Mouse (Mus musculus) kidney, postnatal 0 days (tissue): ENCODE measurements around the gene Gm45713. TPM values are rescaled to one million over a fixed set of nuclear protein-coding genes. Genes with fewer than 3 reads are reported as not detected.
A peak's percentile ranks its signal among the peaks of the same experiment; 100 is the strongest.
"Not testable (repeated sequence)": the region's sequence is repeated elsewhere in the genome, so short reads cannot be mapped to it uniquely, and the experiment has no call there.

Source experiments
- ATAC-seq: fragments of 200-750 bp; cut with Nextera tagmentation; replicated peaks from 2 replicates; pipeline ENCODE4 v1.8.0; 2017; ENCODE audit warnings: low read depth, moderate number of reproducible peaks, moderate TSS enrichment, moderate library complexity; ENCODE audit not compliant: low FRiP score
- DNase-seq: peaks from one replicate; pipeline ENCODE4 v3.0.0-alpha.2; 2016; ENCODE audit warnings: low spot score
- H3K27ac ChIP-seq: fragments of 300-500 bp; sonication (generic); 2 replicates; pipeline ENCODE4 v1.5.1; 2014; ENCODE audit warnings: mild to moderate bottlenecking
- H3K27me3 ChIP-seq: fragments of 300-500 bp; sonication (generic); 2 replicates; pipeline ENCODE4 v1.6.1; 2014; ENCODE audit warnings: low read length, mixed read lengths; ENCODE audit not compliant: insufficient read depth
- H3K36me3 ChIP-seq: fragments of 300-500 bp; sonication (generic); 2 replicates; pipeline ENCODE4 v1.6.1; 2014; ENCODE audit warnings: low read length, mixed read lengths; ENCODE audit not compliant: insufficient read depth
- H3K4me1 ChIP-seq: fragments of 300-500 bp; sonication (generic); replicated peaks from 2 replicates; pipeline ENCODE4 v1.6.1; 2014; ENCODE audit warnings: antibody characterized with exemption, low read length, mixed read lengths; ENCODE audit not compliant: insufficient read depth
- H3K4me2 ChIP-seq: fragments of 300-500 bp; sonication (generic); 2 replicates; pipeline ENCODE4 v1.6.1; 2014; ENCODE audit warnings: mild to moderate bottlenecking, low read length, moderate library complexity, mixed read lengths
- H3K4me3 ChIP-seq: fragments of 300-500 bp; sonication (generic); replicated peaks from 2 replicates; pipeline ENCODE4 v1.5.1; 2014; ENCODE audit warnings: low read depth, low read length
- H3K9ac ChIP-seq: fragments of 300-500 bp; sonication (generic); 2 replicates; pipeline ENCODE4 v1.6.1; 2014; ENCODE audit warnings: low read depth, low read length
- H3K9me3 ChIP-seq: fragments of 300-500 bp; sonication (generic); replicated peaks from 2 replicates; pipeline ENCODE4 v1.6.1; 2016; ENCODE audit warnings: low read length, inconsistent platforms, mixed read lengths
- CTCF ChIP-seq: IDR thresholded peaks from 2 replicates; pipeline ENCODE4 v1.5.1; 2016; ENCODE audit warnings: antibody characterized with exemption, low read depth, mild to moderate bottlenecking, moderate library complexity
- whole genome bisulfite sequencing: fragments of 180-500 bp; shearing (Covaris S2); extraction: QIAGEN DNeasy Blood & Tissue Kit; methylation state at CpG from one replicate; pipeline ENCODE4 v1.1.7; 2014; 5-methylcytosine and 5-hydroxymethylcytosine counted together
- polyA plus RNA-seq: library from polyadenylated mRNA; unstranded; fragments of >200 nt; fragmentation: Nextera tagmentation; extraction: Ambion mirVana; gene quantifications from 2 replicates; pipeline ENCODE4 v1.2.1, GENCODE M21; 2015

Gm45713 gene
- polyA plus RNA-seq, 1 experiment from 2014 or later: 1.3 TPM

DNA sequence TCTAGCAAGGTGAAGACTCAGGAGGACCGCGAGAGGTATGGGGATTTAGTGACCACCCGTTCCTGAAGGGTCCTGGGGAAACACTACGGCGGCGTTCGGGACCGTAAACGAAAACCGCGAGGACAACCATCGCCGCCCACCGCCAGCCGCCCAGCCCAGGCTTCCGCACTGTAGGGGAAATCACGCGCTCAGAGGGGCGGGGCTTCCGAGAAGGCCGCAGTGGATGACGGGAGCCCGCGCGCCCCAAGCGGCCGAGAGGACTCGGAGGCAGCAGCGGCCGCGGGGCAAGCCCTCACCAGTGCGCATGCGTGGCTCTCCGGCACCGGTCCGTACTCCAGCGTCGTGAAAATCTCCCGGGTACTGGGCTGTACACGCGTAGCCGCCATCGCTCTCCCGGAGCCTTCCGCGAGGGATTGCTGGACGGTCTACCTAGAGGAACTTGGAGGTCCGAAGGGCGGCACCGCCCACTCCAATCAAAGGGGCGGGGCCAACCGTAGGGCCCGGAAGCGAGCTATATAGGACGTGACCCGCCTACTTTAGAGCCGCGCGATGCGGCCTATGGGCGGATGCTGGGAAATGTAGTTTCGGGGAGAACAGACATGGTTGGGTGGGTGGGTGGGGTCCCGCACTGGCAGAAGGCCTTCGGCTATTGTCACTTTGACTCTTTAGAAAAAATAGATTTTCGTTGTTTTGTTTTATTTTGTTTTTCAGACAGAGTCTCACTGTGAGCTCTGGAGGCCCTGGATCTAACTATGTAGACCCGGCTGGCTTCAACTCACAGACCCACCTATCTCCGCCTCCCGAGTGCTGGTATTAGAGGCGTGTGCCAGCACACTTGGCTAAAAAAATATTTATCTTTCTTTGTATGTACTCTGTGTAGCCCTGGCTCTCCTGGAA is 18.3 kb upstream of the Gm45713 start, which contains the start of the genes Pih1d1 and Aldh16a1:
Gene Pih1d1 (plus strand): TSS at position 208 of the 897 bp plus-strand sequence.
Gene Aldh16a1 (minus strand): TSS at position 489 of the 897 bp plus-strand sequence.
- DNase-seq (peak; percentile 97), ATAC-seq (peak; percentile 92)
- Histone ChIP-seq H3K4me3 (peak within 1 kb of the TSS; percentile 48), H3K4me1 (peaks cover 7% of the 10 kb centered on the region), H3K36me3 (peaks cover 10% of the 10 kb centered on the region; the same call in 1 of the 2 replicates), H3K9me3 (no peaks in the 10 kb centered on the region), H3K27ac (peak within 1 kb of the TSS; percentile 93), H3K9ac (peak within 1 kb of the TSS; percentile 66), H3K27me3 (no peaks in the 10 kb centered on the region), H3K4me2 (peak within 1 kb of the TSS; percentile 73)
- peak; percentile 70 for TF ChIP-seq CTCF
- WGBS: 3% methylated on average over 69 of the region's 69 CpGs

GRCm38 (mm10) chr7:45153586-45153985 is 17.6 kb upstream of the Gm45713 start:
- ATAC-seq: no peak
- peak overlapping the region; percentile 93 for H3K27ac ChIP-seq
- DNase-seq: no peak
- H3K9ac ChIP-seq: peak overlapping the region; percentile 66
- peak overlapping the region; percentile 48 for H3K4me3 ChIP-seq
- no peaks in the 10 kb centered on the region for H3K9me3 ChIP-seq
- 4% methylated on average over 5 of the region's 5 CpGs for WGBS
- H3K4me1 ChIP-seq: peaks cover 7% of the 10 kb centered on the region
- H3K27me3 ChIP-seq: no peaks in the 10 kb centered on the region
- no peak for TF ChIP-seq CTCF
- peaks cover 3% of the 10 kb centered on the region; the same call in 1 of the 2 replicates for H3K36me3 ChIP-seq
- H3K4me2 ChIP-seq: peak overlapping the region; percentile 73

DNA sequence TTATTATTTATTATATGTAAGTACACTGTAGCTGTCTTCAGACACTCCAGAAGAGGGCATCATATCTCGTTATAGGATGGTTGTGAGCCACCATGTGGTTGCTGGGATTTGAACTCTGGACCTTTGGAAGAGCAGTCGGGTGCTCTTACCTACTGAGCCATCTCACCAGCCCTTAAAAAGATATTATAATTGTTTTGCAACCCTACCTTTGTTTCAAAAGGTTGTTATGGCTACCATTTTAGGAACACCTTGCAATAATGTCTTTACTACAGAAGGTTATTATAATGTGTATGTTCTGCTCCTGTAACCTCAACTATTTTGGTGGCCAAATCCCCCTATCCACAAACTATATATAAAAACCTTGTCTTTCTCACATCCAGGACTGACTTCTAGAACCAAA is 17.0 kb upstream of the Gm45713 start:
- not testable (repeated sequence) for H3K27me3 ChIP-seq, H3K4me1 ChIP-seq, H3K36me3 ChIP-seq, H3K27ac ChIP-seq, H3K9me3 ChIP-seq, ATAC-seq, H3K4me3 ChIP-seq, DNase-seq, H3K9ac ChIP-seq
- peak overlapping the region; percentile 73 for H3K4me2 ChIP-seq
- 88% methylated on average over 2 of the region's 2 CpGs for WGBS

DNA sequence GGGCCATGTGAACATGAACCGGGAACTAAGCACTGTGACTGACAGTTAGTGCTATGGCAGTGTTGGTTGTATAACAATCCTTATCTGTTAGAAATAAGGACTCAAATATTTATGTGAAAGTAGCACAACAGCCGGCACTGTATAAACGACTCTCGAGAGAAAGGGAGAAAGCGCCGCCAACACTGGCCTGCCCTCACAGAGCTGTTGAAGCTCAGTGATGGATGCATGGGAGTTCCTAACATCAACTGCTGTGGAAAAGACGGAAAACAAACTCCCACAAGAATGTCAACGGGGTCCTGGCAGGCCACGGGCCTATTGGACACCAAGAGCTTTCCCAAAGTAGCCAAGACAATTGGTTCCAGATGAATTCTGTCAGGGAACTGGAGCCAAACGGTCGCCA is 15.3 kb upstream of the Gm45713 start:
- WGBS: 23% methylated on average over 11 of the region's 11 CpGs

DNA sequence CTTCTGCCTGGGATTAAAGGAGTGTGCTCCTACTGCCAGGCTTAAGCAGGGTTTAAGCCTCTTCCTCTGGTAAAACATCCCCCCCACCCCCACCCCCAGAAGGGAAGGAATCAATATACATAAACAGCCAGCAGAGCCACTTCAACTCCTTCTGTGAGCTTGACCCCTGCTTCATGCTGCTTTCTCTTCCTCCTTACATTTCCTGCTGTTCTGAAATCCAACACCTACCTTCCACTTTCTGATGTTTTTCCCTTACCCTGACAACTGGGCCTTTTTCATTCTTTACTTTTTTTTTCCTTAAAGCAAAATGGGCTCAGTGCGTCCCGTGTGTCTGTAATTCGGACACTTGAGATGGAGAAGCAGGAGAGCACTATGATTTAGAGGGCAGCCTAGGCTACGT is 14.3 kb upstream of the Gm45713 start:
- Histone ChIP-seq H3K9me3 (no peaks in the 10 kb centered on the region), H3K27ac (peak overlapping the region; percentile 80), H3K4me1 (peaks cover 11% of the 10 kb centered on the region), H3K4me3 (no peak overlapping the region), H3K9ac (no peak overlapping the region), H3K36me3 (peaks cover 14% of the 10 kb centered on the region; the same call in 1 of the 2 replicates), H3K27me3 (no peaks in the 10 kb centered on the region), H3K4me2 (no peak overlapping the region)
- ATAC-seq: no peak
- no peak for TF ChIP-seq CTCF
- DNase-seq: peak; percentile 51
- 29% methylated on average over 4 of the region's 4 CpGs for WGBS

More for the DNA sequence above, 15.3 kb upstream of the Gm45713 start:
- ATAC-seq (no peak), DNase-seq (peak; percentile 90)
- H3K4me1 ChIP-seq: peaks cover 11% of the 10 kb centered on the region
- peak overlapping the region; percentile 80 for H3K27ac ChIP-seq
- H3K36me3 ChIP-seq: 0 out of 2 replicates have a peak, but pooled peaks cover 5% of the 10 kb centered on the region
- H3K27me3 ChIP-seq: no peaks in the 10 kb centered on the region
- TF ChIP-seq CTCF: no peak
- no peaks in the 10 kb centered on the region for H3K9me3 ChIP-seq
- no peak overlapping the region for H3K9ac ChIP-seq
- H3K4me2 ChIP-seq: no peak overlapping the region
- H3K4me3 ChIP-seq: no peak overlapping the region

DNA sequence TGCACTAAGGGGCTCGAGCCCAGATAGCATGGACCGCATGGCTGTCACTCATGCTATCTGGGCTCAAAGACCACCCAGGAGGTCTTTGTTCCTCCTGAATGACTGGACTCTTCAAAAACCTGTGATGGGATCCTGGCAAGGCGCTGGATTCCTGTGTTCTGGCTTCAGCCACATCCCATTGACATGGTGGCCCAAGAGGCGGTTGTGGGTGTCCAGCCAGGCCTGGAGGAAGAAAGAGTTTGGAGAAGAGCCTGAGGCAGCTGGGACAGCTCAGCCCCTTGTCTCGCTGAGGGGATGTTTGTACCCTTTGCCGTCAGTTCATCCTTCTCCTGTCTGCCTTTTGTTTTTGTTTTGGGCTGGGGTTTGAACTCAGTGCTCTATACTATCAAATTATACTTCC is 13.5 kb upstream of the Gm45713 start:
- no peak for ATAC-seq

More for the DNA sequence above, 13.5 kb upstream of the Gm45713 start:
- TF ChIP-seq CTCF: no peak
- Histone ChIP-seq H3K36me3 (peaks cover 21% of the 10 kb centered on the region), H3K4me3 (no peak overlapping the region), H3K4me2 (no peak overlapping the region), H3K27ac (peak overlapping the region; percentile 69), H3K27me3 (no peaks in the 10 kb centered on the region), H3K4me1 (peaks cover 11% of the 10 kb centered on the region), H3K9me3 (no peaks in the 10 kb centered on the region), H3K9ac (no peak overlapping the region)
- peak; percentile 69 for DNase-seq
- WGBS: 64% methylated on average over 6 of the region's 6 CpGs
